Comparison of ENCODE assay signal across 21 mouse cellular contexts in genomic region chr10:67739199-67739598, GRCm38 (mm10).
DNase-seq lines count a peak whose midpoint lies in the region; ATAC-seq and TF ChIP-seq lines count a peak whose summit lies in the region.
"Had no signal": no experiment of that assay in that cellular context is flagged by ENCODE, and none has a peak within 500 bp of the region (broad histone marks: within the 10 kb centered on the region; RNA-seq: fewer than 3 reads in every experiment).

No protein-coding gene starts in this region.

- H3K27me3 ChIP-seq in heart, adult 2 months (ENCODE audit: control insufficient read depth, insufficient read depth, low read length): no peaks in the 10 kb centered on the region
- H3K27me3 ChIP-seq in lung, postnatal 0 days (replicated peaks; ENCODE audit: insufficient read depth, low read length): no peaks in the 10 kb centered on the region
- no peaks in the 10 kb centered on the region for H3K27me3 ChIP-seq in midbrain, embryonic 11.5 days (ENCODE audit: control insufficient read depth, insufficient read depth, low read length)
- H3K27me3 ChIP-seq in midbrain, embryonic 15.5 days (replicated peaks): no peaks in the 10 kb centered on the region
- H3K27me3 ChIP-seq: CH12.LX, Patski had no signal

- TF ChIP-seq POLR2A in heart, adult 2 months (IDR thresholded peaks at IDR 0.05; ENCODE audit: insufficient read depth, low read depth, low read length): no peak

- H3K36me3 ChIP-seq in heart, adult 2 months (ENCODE audit: control insufficient read depth, insufficient read depth, low read length): no peaks in the 10 kb centered on the region
- no peaks in the 10 kb centered on the region for H3K36me3 ChIP-seq in lung, postnatal 0 days (ENCODE audit: insufficient read depth, low read length)
- no peaks in the 10 kb centered on the region for H3K36me3 ChIP-seq in midbrain, embryonic 11.5 days (ENCODE audit: control insufficient read depth, insufficient read depth, low read length)
- no peaks in the 10 kb centered on the region for H3K36me3 ChIP-seq in midbrain, embryonic 15.5 days (replicated peaks)
- H3K36me3 ChIP-seq: G1E had no signal

- peaks cover 3% of the 10 kb centered on the region; the same call in 1 of the 2 replicates for H3K4me1 ChIP-seq in heart, adult 2 months (ENCODE audit: control insufficient read depth, insufficient read depth, low read length)
- H3K4me1 ChIP-seq in lung, postnatal 0 days (ENCODE audit: insufficient read depth, low read depth, low read length): 0 out of 2 replicates have a peak, but pooled peaks cover 5% of the 10 kb centered on the region
- H3K4me1 ChIP-seq in midbrain, embryonic 11.5 days (ENCODE audit: control insufficient read depth, insufficient read depth, low read length): no peaks in the 10 kb centered on the region
- no peaks in the 10 kb centered on the region for H3K4me1 ChIP-seq in midbrain, embryonic 15.5 days

- H3K79me2 ChIP-seq in heart, adult 2 months (replicated peaks; ENCODE audit: control insufficient read depth, insufficient read depth, low read length): no peaks in the 10 kb centered on the region

- H3K9ac ChIP-seq in heart, adult 2 months (ENCODE audit: low read depth, low read length): no peak overlapping the region
- H3K9ac ChIP-seq in lung, postnatal 0 days (replicated peaks; ENCODE audit: low read depth): no peak overlapping the region
- H3K9ac ChIP-seq in midbrain, embryonic 11.5 days (ENCODE audit: low read length): no peak overlapping the region
- H3K9ac ChIP-seq in midbrain, embryonic 15.5 days: no peak overlapping the region

- intact Hi-C loops in heart, adult 2 months (cut with DNase I): no loop called here

- no peak overlapping the region for H3K4me2 ChIP-seq in lung, postnatal 0 days (replicated peaks; ENCODE audit: low read depth, low read length)
- no peak overlapping the region for H3K4me2 ChIP-seq in midbrain, embryonic 11.5 days
- no peak overlapping the region for H3K4me2 ChIP-seq in midbrain, embryonic 15.5 days

- no peak overlapping the region for H3K27ac ChIP-seq in heart, adult 2 months
- no peak overlapping the region for H3K27ac ChIP-seq in lung, postnatal 0 days (ENCODE audit: low read length)
- no peak overlapping the region for H3K27ac ChIP-seq in midbrain, embryonic 11.5 days (ENCODE audit: low read depth, low read length)
- no peak overlapping the region for H3K27ac ChIP-seq in midbrain, embryonic 15.5 days

- WGBS in heart, adult 2 months: 43% methylated on average over 1 of the region's 1 CpGs
- 28% methylated on average over 1 of the region's 1 CpGs for WGBS in lung, postnatal 0 days
- WGBS in midbrain, embryonic 11.5 days: 66% methylated on average over 1 of the region's 1 CpGs
- 74% methylated on average over 1 of the region's 1 CpGs for WGBS in midbrain, embryonic 15.5 days

- H3K4me3 ChIP-seq in heart, adult 2 months: no peak overlapping the region
- no peak overlapping the region for H3K4me3 ChIP-seq in lung, postnatal 0 days (ENCODE audit: low read depth, low read length)
- H3K4me3 ChIP-seq in midbrain, embryonic 11.5 days (ENCODE audit: low read depth, low read length): no peak overlapping the region
- no peak overlapping the region for H3K4me3 ChIP-seq in midbrain, embryonic 15.5 days

- ATAC-seq in lung, postnatal 0 days: peak; percentile 74
- no peak for ATAC-seq in midbrain, embryonic 11.5 days (ENCODE audit: low FRiP score)
- ATAC-seq in midbrain, embryonic 15.5 days (replicated peaks): no peak
- ATAC-seq: activated CD4-positive, CD25-positive, alpha-beta regulatory T cell, adult 4 months; CD4-positive, CD25-positive, alpha-beta regulatory T cell, adult 4 months; Patski had no signal

- DNase-seq in heart, adult 11 months: peak; percentile 58
- no peak for DNase-seq in heart, adult 2 months
- DNase-seq in lung, postnatal 0 days (ENCODE audit: low spot score): no peak
- no peak for DNase-seq in lung, postnatal 4 days
- peak; percentile 45 for DNase-seq in midbrain, embryonic 11.5 days (ENCODE audit: low spot score, missing footprints)
- DNase-seq: adrenal gland, adult 2 months; adrenal gland, adult 8-10 months; adrenal gland, postnatal 10 days; adrenal gland, postnatal 14 days; adrenal gland, postnatal 25 days; adrenal gland, postnatal 36 days; B cell, adult 2 months; cerebellum, adult 11 months; cerebellum, adult 11-12 months; cerebellum, adult 18-20 months had no signal

- no peak for TF ChIP-seq EP300 in heart, adult 2 months (IDR thresholded peaks at IDR 0.05; ENCODE audit: insufficient read depth, low read depth, low read length)
- TF ChIP-seq EP300 in lung, postnatal 0 days (IDR thresholded peaks at IDR 0.05): peak; percentile 57; the same call in 1 of the 2 replicates

- no peak for TF ChIP-seq CTCF in heart, adult 2 months (IDR thresholded peaks at IDR 0.05)
- TF ChIP-seq CTCF in lung, postnatal 0 days (IDR thresholded peaks at IDR 0.05): no peak

- no peaks in the 10 kb centered on the region for H3K9me3 ChIP-seq in lung, postnatal 0 days (ENCODE audit: low read length)
- no peaks in the 10 kb centered on the region; the same call in 1 of the 2 replicates for H3K9me3 ChIP-seq in midbrain, embryonic 11.5 days (ENCODE audit: control insufficient read depth, low read length)
- no peaks in the 10 kb centered on the region for H3K9me3 ChIP-seq in midbrain, embryonic 15.5 days

Comparison
In these comparisons a context has a peak if more than half of its experiments do, and no peak if none do; other contexts are left out.
1. DNase-seq: peak in heart, adult 11 months (single experiment) and midbrain, embryonic 11.5 days (single experiment); none in heart, adult 2 months (0 of 2), lung, postnatal 0 days (single experiment) and lung, postnatal 4 days (0 of 2).